Mouse (Mus musculus): ENCODE measurements around the gene Olfr12. TPM values are rescaled to one million over a fixed set of nuclear protein-coding genes. Genes with fewer than 3 reads are reported as not detected.

Gene Olfr12
- not detected for total RNA-seq (2023)

GRCm38 (mm10) chr1:92617488-92617887 lies at the start of gene Olfr12:
Gene Olfr12, plus strand, starts transcription at chr1:92617788.

GRCm38 (mm10) chr1:92571022-92571421 lies 46.6 kb upstream of the Olfr12 start, which contains the start of gene Olfr1413:
Gene Olfr1413, plus strand, starts transcription at chr1:92571322.

GRCm38 (mm10) chr1:92585479-92585878 lies 32.1 kb upstream of the Olfr12 start, which contains the start of gene Olfr1412:
Gene Olfr1412, plus strand, starts transcription at chr1:92585779.

GRCm38 (mm10) chr1:92594111-92594510 lies 23.5 kb upstream of the Olfr12 start, which contains the start of gene Olfr1411:
Gene Olfr1411, plus strand, starts transcription at chr1:92594411.

GRCm38 (mm10) chr1:92605482-92605881 lies 12.1 kb upstream of the Olfr12 start, which contains the start of gene Olfr1410:
Gene Olfr1410, plus strand, starts transcription at chr1:92605782.

GRCm38 (mm10) chr1:92641514-92642272 lies 24.1 kb downstream of the Olfr12 start, which contains the start of gene Cops9:
Gene Cops9, minus strand, starts transcription at chr1:92641985.

GRCm38 (mm10) chr1:92648673-92649072 lies 31.1 kb downstream of the Olfr12 start, which contains the start of gene Otos:
Gene Otos, minus strand, starts transcription at chr1:92648841.

Other genes starting within 250 kb of the Olfr12 start
- 10 to 100 TPM; 89.6 to 99.8 TPM for gene Ndufa10, start 143.9 kb upstream of the Olfr12 start, total RNA-seq (2023)
- gene Olfr1416, start 132.7 kb upstream of the Olfr12 start, total RNA-seq (2023): not detected
- gene Olfr1415, start 121.7 kb upstream of the Olfr12 start, total RNA-seq (2023): not detected
- not detected for gene Olfr1414, start 99.1 kb upstream of the Olfr12 start, total RNA-seq (2023)
- not detected for gene Olfr1413, start 46.5 kb upstream of the Olfr12 start, total RNA-seq (2023)
- gene Olfr1412, start 32.0 kb upstream of the Olfr12 start, total RNA-seq (2023): not detected
- not detected for gene Olfr1411, start 23.4 kb upstream of the Olfr12 start, total RNA-seq (2023)
- gene Olfr1410, start 12.0 kb upstream of the Olfr12 start, total RNA-seq (2023): not detected
- gene Cops9, start 24.2 kb downstream of the Olfr12 start, total RNA-seq (2023): 100 to 1,000 TPM; 125 to 138 TPM
- not detected for gene Otos, start 31.1 kb downstream of the Olfr12 start, total RNA-seq (2023)
- 1 to 10 TPM; 3.0 to 3.2 TPM for gene Gpc1, start 213.9 kb downstream of the Olfr12 start, total RNA-seq (2023)